Mouse (Mus musculus) CH12.LX (cell line): ENCODE measurements around the gene Sp7. TPM values are rescaled to one million over a fixed set of nuclear protein-coding genes. Genes with fewer than 3 reads are reported as not detected.

Experiments
- DNase-seq: peaks from one replicate; pipeline ENCODE4 v3.0.0-alpha.2; 2013; ENCODE audit errors: extremely low read depth
- H3K27ac ChIP-seq: 2 replicates; pipeline ENCODE4 v1.5.1; 2012; ENCODE audit warnings: low read depth, mild to moderate bottlenecking, control low read depth, moderate library complexity; ENCODE audit not compliant: insufficient read depth
- H3K27me3 ChIP-seq: replicated peaks from 2 replicates; pipeline ENCODE3; 2012; ENCODE audit warnings: inconsistent platforms
- H3K36me3 ChIP-seq, 2 experiments: replicated peaks in 1 of 2; 2 replicates each; pipeline versions ENCODE3 to v1.6.1; 2012; ENCODE audit warnings: inconsistent platforms in 1 of 2, low read length in 1 of 2, mild to moderate bottlenecking in 1 of 2, mixed read lengths in 1 of 2, moderate library complexity in 1 of 2; ENCODE audit not compliant: control insufficient read depth in 1 of 2, insufficient read depth in 1 of 2
- H3K4me1 ChIP-seq, 2 experiments: 2 replicates each; pipeline ENCODE4 v1.6.1; 2012; ENCODE audit warnings: inconsistent platforms in 1 of 2, moderate library complexity in 1 of 2; ENCODE audit not compliant: insufficient read depth in 2 of 2, control insufficient read depth in 1 of 2
- H3K4me2 ChIP-seq: 2 replicates; pipeline ENCODE4 v1.6.1; 2012; ENCODE audit warnings: low read depth, mild to moderate bottlenecking, control low read depth; ENCODE audit not compliant: poor library complexity, insufficient read depth, severe bottlenecking
- H3K4me3 ChIP-seq, 3 experiments: fragments of 150-350 bp in 1 of 3; sonication (generic) in 1 of 3; replicated peaks in 1 of 3; 2 replicates each; pipeline versions ENCODE3 to v1.5.1; 2011 to 2012; ENCODE audit warnings: low read depth in 2 of 3, low read length in 2 of 3, mild to moderate bottlenecking in 2 of 3, moderate library complexity in 2 of 3, control low read depth in 1 of 3, improper control_type of control experiment in 1 of 3, inconsistent platforms in 1 of 3, mixed read lengths in 1 of 3; ENCODE audit not compliant: poor library complexity in 1 of 3
- H3K79me2 ChIP-seq: replicated peaks from 2 replicates; pipeline ENCODE4 v1.6.1; 2012; ENCODE audit warnings: mild to moderate bottlenecking, moderate library complexity; ENCODE audit not compliant: control insufficient read depth, poor library complexity, insufficient read depth, severe bottlenecking; ENCODE audit errors: extremely low read depth
- H3K9ac ChIP-seq: 2 replicates; pipeline ENCODE4 v1.6.1; 2012; ENCODE audit warnings: low read depth, mild to moderate bottlenecking, control low read depth, moderate library complexity; ENCODE audit not compliant: insufficient read depth
- H3K9me3 ChIP-seq: replicated peaks from 2 replicates; pipeline ENCODE3; 2012; ENCODE audit warnings: low read length, inconsistent platforms, mixed read lengths
- CTCF ChIP-seq, 2 experiments: IDR thresholded peaks in 1 of 2; conservative IDR thresholded peaks in 1 of 2; 2 replicates each; pipeline ENCODE4 v1.5.1; 2011 to 2012; ENCODE audit warnings: low read depth in 2 of 2, low read length in 2 of 2, improper control_type of control experiment in 1 of 2, inconsistent platforms in 1 of 2, mild to moderate bottlenecking in 1 of 2, moderate library complexity in 1 of 2
- ELF1 ChIP-seq: IDR thresholded peaks from 2 replicates; pipeline ENCODE4 v1.6.1; 2014; ENCODE audit warnings: low read depth, mild to moderate bottlenecking, inconsistent platforms, low read length, improper control_type of control experiment
- EP300 ChIP-seq: IDR thresholded peaks from 2 replicates; pipeline ENCODE4 v1.6.1; 2011; ENCODE audit warnings: low read length, improper control_type of control experiment
- MXI1 ChIP-seq: IDR thresholded peaks from 2 replicates; pipeline ENCODE4 v1.6.1; 2011; ENCODE audit warnings: mild to moderate bottlenecking, low read depth, low read length, improper control_type of control experiment
- NELFE ChIP-seq: IDR thresholded peaks from 2 replicates; pipeline ENCODE4 v1.6.1; 2011; ENCODE audit warnings: low read depth, low read length, improper control_type of control experiment
- NRF1 ChIP-seq: IDR thresholded peaks from 2 replicates; pipeline ENCODE4 v1.6.1; 2014; ENCODE audit warnings: low read depth, mild to moderate bottlenecking, inconsistent platforms, low read length, improper control_type of control experiment, moderate library complexity
- PAX5 ChIP-seq: IDR thresholded peaks from 2 replicates; pipeline ENCODE4 v1.6.1; 2012; ENCODE audit warnings: low read length, inconsistent platforms, mixed read lengths
- POLR2AphosphoS2 ChIP-seq: IDR thresholded peaks from 2 replicates; pipeline ENCODE4 v1.6.1; 2011; ENCODE audit warnings: low read depth, low read length, improper control_type of control experiment
- RAD21 ChIP-seq: IDR thresholded peaks from 2 replicates; pipeline ENCODE4 v1.6.1; 2011; ENCODE audit warnings: low read depth, mild to moderate bottlenecking, low read length, improper control_type of control experiment, moderate library complexity
- SMC3 ChIP-seq: IDR thresholded peaks from 2 replicates; pipeline ENCODE4 v1.6.1; 2011; ENCODE audit warnings: low read depth, low read length, improper control_type of control experiment
- TBP ChIP-seq: conservative IDR thresholded peaks from 2 replicates; pipeline ENCODE4 v1.6.1; 2011; ENCODE audit warnings: low read depth, low read length, improper control_type of control experiment
- USF2 ChIP-seq: conservative IDR thresholded peaks from 2 replicates; pipeline ENCODE4 v1.6.1; 2011; ENCODE audit warnings: low read depth, low read length, improper control_type of control experiment
- ZMIZ1 ChIP-seq: IDR thresholded peaks from 2 replicates; pipeline ENCODE4 v1.6.1; 2012; ENCODE audit warnings: low read depth, mild to moderate bottlenecking, inconsistent platforms, low read length, improper control_type of control experiment
- dilution Hi-C: fragments of 300-500 bp; cut with MboI; formaldehyde crosslinking; loops from 2 replicates; pipeline ENCODE4 v1.14.3; 2020; ENCODE audit warnings: low sequenced_read_pairs; ENCODE audit not compliant: extremely low pct_unique_long_range_greater_than_20kb, extremely low pct_ligation_motif_present
- in situ Hi-C: fragments of 300-500 bp; cut with MboI; formaldehyde crosslinking; loops from 3 replicates; pipeline ENCODE4 v1.14.3; 2019; ENCODE audit warnings: low sequenced_read_pairs, low pct_ligation_motif_present, low pct_unique_long_range_greater_than_20kb, mixed read lengths
- polyA plus RNA-seq: library from polyadenylated mRNA; unstranded; fragments of >175 nt; gene quantifications from 2 replicates; pipeline ENCODE4 v1.2.1, GENCODE M21; 2012; ENCODE audit warnings: low read depth; ENCODE audit not compliant: insufficient read length
- total RNA-seq, 2 experiments: library from RNA; depleted of rRNA; stranded (reverse); fragments of 300-350 nt in 1 of 2; fragments of >200 nt in 1 of 2; gene quantifications; 2 replicates each; pipeline ENCODE4 v1.2.3; 2012 to 2014

Gene Sp7
- total and polyA plus RNA-seq, 3 experiments: not detected

GRCm38 (mm10) chr15:102326022-102326576 is 40.9 kb downstream of the Sp7 start, which contains the start of gene Pfdn5 (continued):
- TF ChIP-seq NELFE (peak; percentile 74), USF2 (no peak), ZMIZ1 (peak; percentile 37; the same call in 1 of the 2 replicates)

- H3K4me3 ChIP-seq: peak overlapping the region; percentile 27 to 40 (median 28)
- peak overlapping the region; percentile 31 for H3K4me2 ChIP-seq
- H3K27me3 ChIP-seq: no peaks in the 10 kb centered on the region
- peaks cover 4 to 19% of the 10 kb centered on the region in 2 experiments; a peak in 3 of 4 replicates for H3K4me1 ChIP-seq
- in situ Hi-C loops: no loop called here
- TF ChIP-seq NRF1 (no peak), MXI1 (no peak), POLR2AphosphoS2 (0 out of 2 replicates have a peak, but pooled peaks have one; percentile 4), TBP (0 out of 2 replicates have a peak, but pooled peaks have one; percentile 26), ELF1 (no peak), CTCF (conservative IDR thresholded peaks at IDR 0.05 in 1 of 2, IDR thresholded peaks at IDR 0.05 in 1 of 2; ENCODE audit: low read depth in 2 of 2, low read length in 2 of 2) (peak in 1 of 2 experiments; percentile 13; a peak in 1 of 4 replicates), PAX5 (no peak)
- H3K9me3 ChIP-seq: no peaks in the 10 kb centered on the region
- peaks cover 14% of the 10 kb centered on the region; the same call in 1 of the 2 replicates for H3K79me2 ChIP-seq
- peaks cover 46 to 73% of the 10 kb centered on the region in 2 experiments for H3K36me3 ChIP-seq
- peak overlapping the region; percentile 29; the same call in 1 of the 2 replicates for H3K9ac ChIP-seq
- 0 out of 2 replicates have a peak overlapping the region, but pooled peaks have one; percentile 8 for H3K27ac ChIP-seq
- dilution Hi-C loops: no loop called here
- no peak for DNase-seq
These were observed 42.1 kb downstream of the Sp7 start for GRCm38 (mm10) chr15:102324654-102325473.

DNA sequence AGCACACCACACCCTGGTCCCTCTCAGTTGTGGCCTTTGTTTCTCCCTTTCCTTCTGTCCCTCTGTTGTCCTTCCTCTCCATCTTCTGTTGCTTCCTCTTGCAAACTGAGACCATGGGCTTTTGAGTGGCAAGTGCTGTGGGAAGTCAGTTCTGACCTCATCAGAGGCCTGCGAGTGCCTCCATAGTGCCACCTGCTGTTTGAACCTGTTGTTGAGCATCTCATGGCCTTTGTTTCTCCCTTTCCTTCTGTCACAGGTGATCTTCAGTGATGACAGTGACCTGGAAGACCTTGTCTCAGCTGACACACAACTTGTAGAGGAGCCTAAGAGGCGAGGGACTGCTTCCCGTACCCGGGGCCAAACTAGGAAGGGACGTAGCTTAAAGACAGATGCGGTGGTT is 50.7 kb downstream of the Sp7 start:
- no peaks in the 10 kb centered on the region for H3K9me3 ChIP-seq
- TF ChIP-seq CTCF (conservative IDR thresholded peaks at IDR 0.05 in 1 of 2, IDR thresholded peaks at IDR 0.05 in 1 of 2; ENCODE audit: low read depth in 2 of 2, low read length in 2 of 2): peak; percentile 69 to 82; a peak in 3 of 4 replicates
- TF ChIP-seq ELF1: no peak
- TF ChIP-seq EP300: no peak
- peak; percentile 54 for TF ChIP-seq RAD21
- peak; percentile 83 for TF ChIP-seq SMC3
- in situ Hi-C loops: loop anchor here (5.0 kb wide), 2 partner anchors 34 to 79 kb away; no protein-coding TSS in a partner anchor
- H3K9ac ChIP-seq: no peak overlapping the region
- dilution Hi-C loops: no loop called here
- no peak overlapping the region for H3K4me3 ChIP-seq
- no peaks in the 10 kb centered on the region for H3K27me3 ChIP-seq
- DNase-seq: peak; percentile 82
- H3K79me2 ChIP-seq: no peaks in the 10 kb centered on the region
- peaks cover under 1 to 21% of the 10 kb centered on the region in 2 experiments; a peak in 2 of 4 replicates for H3K4me1 ChIP-seq
- peaks cover 74 to 86% of the 10 kb centered on the region in 2 experiments for H3K36me3 ChIP-seq
- H3K4me2 ChIP-seq: no peak overlapping the region
- 0 out of 2 replicates have a peak overlapping the region, but pooled peaks have one; percentile 1 for H3K27ac ChIP-seq
